Mouse (Mus musculus) megakaryocyte, embryonic 14.5 days (primary cell): ENCODE data around the gene Slc25a36. TPM values are rescaled to one million over a fixed set of nuclear protein-coding genes. Genes with fewer than 3 reads are reported as not detected.

ENCODE experiments used
- H3K27me3 ChIP-seq: replicated peaks from 2 replicates; pipeline ENCODE3; 2012; ENCODE audit warnings: inconsistent platforms
- H3K36me3 ChIP-seq: replicated peaks from 2 replicates; pipeline ENCODE3; 2012; ENCODE audit warnings: low read length, inconsistent platforms, mixed read lengths
- H3K4me1 ChIP-seq: 2 replicates; pipeline ENCODE4 v1.6.1; 2012; ENCODE audit warnings: inconsistent platforms
- H3K4me3 ChIP-seq: replicated peaks from 2 replicates; pipeline ENCODE3; 2012; ENCODE audit warnings: moderate library complexity, mild to moderate bottlenecking, inconsistent platforms
- H3K9me3 ChIP-seq: 2 replicates; pipeline ENCODE4 v1.6.1; 2012; ENCODE audit warnings: inconsistent platforms
- FLI1 ChIP-seq: IDR thresholded peaks from 2 replicates; pipeline ENCODE4 v1.6.1; 2012; ENCODE audit warnings: low read length, inconsistent platforms, mixed read lengths
- GATA1 ChIP-seq: IDR thresholded peaks from 3 replicates; pipeline ENCODE4 v1.6.1; 2012; ENCODE audit warnings: mixed read lengths, low read length, inconsistent platforms, borderline replicate concordance
- polyA plus RNA-seq: library from polyadenylated mRNA; stranded (reverse); fragments of >175 nt; gene quantifications from 2 replicates; pipeline ENCODE4 v1.2.3, GENCODE M21; 2012; ENCODE audit warnings: low replicate concordance; ENCODE audit not compliant: insufficient read depth

Gene Slc25a36
- polyA plus RNA-seq, 1 experiment, result 1.2 TPM

GRCm38 (mm10) chr9:97084628-97085027 is 26.3 kb downstream of the Slc25a36 start:
- peaks cover 3% of the 10 kb centered on the region; the same call in 1 of the 2 replicates for H3K4me1 ChIP-seq
- H3K27me3 ChIP-seq, result no peaks in the 10 kb centered on the region
- TF ChIP-seq FLI1, result no peak
- TF ChIP-seq GATA1, result no peak
- H3K36me3 ChIP-seq, result peaks cover 83% of the 10 kb centered on the region
- H3K9me3 ChIP-seq, result no peaks in the 10 kb centered on the region
- H3K4me3 ChIP-seq, result no peak overlapping the region

GRCm38 (mm10) chr9:97081106-97081862 is 29.7 kb downstream of the Slc25a36 start:
- no peaks in the 10 kb centered on the region for H3K9me3 ChIP-seq
- no peaks in the 10 kb centered on the region; the same call in 1 of the 2 replicates for H3K4me1 ChIP-seq
- peaks cover 86% of the 10 kb centered on the region for H3K36me3 ChIP-seq
- H3K27me3 ChIP-seq, result no peaks in the 10 kb centered on the region
- no peak overlapping the region for H3K4me3 ChIP-seq
- TF ChIP-seq GATA1 (no peak), FLI1 (no peak)

- Histone ChIP-seq H3K36me3 (peaks cover 70% of the 10 kb centered on the region), H3K9me3 (no peaks in the 10 kb centered on the region), H3K4me3 (no peak overlapping the region), H3K4me1 (peaks cover 13% of the 10 kb centered on the region; the same call in 1 of the 2 replicates), H3K27me3 (no peaks in the 10 kb centered on the region)
- TF ChIP-seq FLI1 (no peak), GATA1 (no peak)
Observed at GRCm38 (mm10) chr9:97069911-97070310, 41.0 kb downstream of the Slc25a36 start.

- Histone ChIP-seq H3K27me3 (no peaks in the 10 kb centered on the region), H3K9me3 (no peaks in the 10 kb centered on the region), H3K4me3 (no peak overlapping the region), H3K4me1 (peaks cover 13% of the 10 kb centered on the region; the same call in 1 of the 2 replicates), H3K36me3 (peaks cover 65% of the 10 kb centered on the region)
- TF ChIP-seq FLI1 (no peak), GATA1 (no peak)
Observed at GRCm38 (mm10) chr9:97069466-97069865, 41.5 kb downstream of the Slc25a36 start.

- Histone ChIP-seq H3K4me3 (no peak overlapping the region), H3K9me3 (no peaks in the 10 kb centered on the region), H3K27me3 (no peaks in the 10 kb centered on the region), H3K4me1 (peaks cover 13% of the 10 kb centered on the region; the same call in 1 of the 2 replicates), H3K36me3 (peaks cover 57% of the 10 kb centered on the region)
- no peak for TF ChIP-seq GATA1
- TF ChIP-seq FLI1, result no peak
Observed at GRCm38 (mm10) chr9:97068201-97069095, 42.5 kb downstream of the Slc25a36 start.

- Histone ChIP-seq H3K9me3 (no peaks in the 10 kb centered on the region), H3K4me3 (no peak overlapping the region), H3K4me1 (peaks cover 13% of the 10 kb centered on the region; the same call in 1 of the 2 replicates), H3K27me3 (no peaks in the 10 kb centered on the region), H3K36me3 (peaks cover 55% of the 10 kb centered on the region)
- TF ChIP-seq FLI1 (no peak), GATA1 (no peak)
Observed at GRCm38 (mm10) chr9:97067761-97068160, 43.2 kb downstream of the Slc25a36 start.

GRCm38 (mm10) chr9:97065885-97066284 is 45.1 kb downstream of the Slc25a36 start:
- Histone ChIP-seq H3K4me1 (peaks cover 18% of the 10 kb centered on the region), H3K36me3 (peaks cover 36% of the 10 kb centered on the region), H3K27me3 (no peaks in the 10 kb centered on the region), H3K9me3 (no peaks in the 10 kb centered on the region), H3K4me3 (no peak overlapping the region)
- TF ChIP-seq GATA1 (no peak), FLI1 (no peak)

GRCm38 (mm10) chr9:97065216-97065615 is 45.7 kb downstream of the Slc25a36 start:
- no peaks in the 10 kb centered on the region for H3K9me3 ChIP-seq
- H3K4me1 ChIP-seq, result peaks cover 19% of the 10 kb centered on the region
- H3K27me3 ChIP-seq, result no peaks in the 10 kb centered on the region
- TF ChIP-seq GATA1 (no peak), FLI1 (no peak)
- no peak overlapping the region for H3K4me3 ChIP-seq
- peaks cover 33% of the 10 kb centered on the region for H3K36me3 ChIP-seq

GRCm38 (mm10) chr9:97064161-97064560 is 46.8 kb downstream of the Slc25a36 start:
- TF ChIP-seq GATA1 (no peak), FLI1 (no peak)
- Histone ChIP-seq H3K36me3 (peaks cover 27% of the 10 kb centered on the region), H3K9me3 (no peaks in the 10 kb centered on the region), H3K4me3 (no peak overlapping the region), H3K4me1 (peaks cover 18% of the 10 kb centered on the region), H3K27me3 (no peaks in the 10 kb centered on the region)

GRCm38 (mm10) chr9:97061696-97062095 is 49.3 kb downstream of the Slc25a36 start:
- TF ChIP-seq FLI1 (no peak), GATA1 (no peak)
- Histone ChIP-seq H3K27me3 (no peaks in the 10 kb centered on the region), H3K9me3 (no peaks in the 10 kb centered on the region), H3K4me3 (no peak overlapping the region), H3K4me1 (peaks cover 10% of the 10 kb centered on the region), H3K36me3 (peaks cover 3% of the 10 kb centered on the region)
